Mouse (Mus musculus) hindbrain, postnatal 0 days (tissue): Measurements from ENCODE around the gene Syna. TPM values are rescaled to one million over a fixed set of nuclear protein-coding genes. Genes with fewer than 3 reads are reported as not detected.

Source experiments
- ATAC-seq: fragments of 200-750 bp; cut with Nextera tagmentation; 2 replicates; pipeline ENCODE4 v1.8.0; 2017; ENCODE audit warnings: mild to moderate bottlenecking, moderate TSS enrichment, moderate library complexity
- DNase-seq: peaks from one replicate; pipeline ENCODE4 v3.0.0-alpha.2; 2015; ENCODE audit warnings: low spot score
- H3K27ac ChIP-seq: fragments of 300-500 bp; sonication (generic); 2 replicates; pipeline ENCODE4 v1.5.1; 2014; ENCODE audit warnings: mild to moderate bottlenecking
- H3K27me3 ChIP-seq: fragments of 300-500 bp; sonication (generic); 2 replicates; pipeline ENCODE4 v1.6.1; 2014; ENCODE audit warnings: low read length, mixed read lengths; ENCODE audit not compliant: insufficient read depth
- H3K36me3 ChIP-seq: fragments of 300-500 bp; sonication (generic); 2 replicates; pipeline ENCODE4 v1.6.1; 2014; ENCODE audit warnings: low read length, mixed read lengths; ENCODE audit not compliant: insufficient read depth
- H3K4me1 ChIP-seq: fragments of 300-500 bp; sonication (generic); 2 replicates; pipeline ENCODE4 v1.6.1; 2014; ENCODE audit warnings: antibody characterized with exemption, low read length, mixed read lengths; ENCODE audit not compliant: insufficient read depth
- H3K4me2 ChIP-seq: fragments of 300-500 bp; sonication (generic); 2 replicates; pipeline ENCODE4 v1.6.1; 2014; ENCODE audit warnings: low read depth, mild to moderate bottlenecking, low read length, moderate library complexity, mixed read lengths
- H3K4me3 ChIP-seq: fragments of 300-500 bp; sonication (generic); 2 replicates; pipeline ENCODE4 v1.5.1; 2014; ENCODE audit warnings: low read length
- H3K9ac ChIP-seq: fragments of 300-500 bp; sonication (generic); replicated peaks from 2 replicates; pipeline ENCODE4 v1.6.1; 2014; ENCODE audit warnings: mild to moderate bottlenecking, low read length, moderate library complexity, mixed read lengths
- H3K9me3 ChIP-seq: fragments of 300-500 bp; sonication (generic); 2 replicates; pipeline ENCODE4 v1.6.1; 2016; ENCODE audit warnings: low read length, mixed read lengths
- CTCF ChIP-seq: IDR thresholded peaks from 2 replicates; pipeline ENCODE4 v1.5.1; 2016; ENCODE audit warnings: antibody characterized with exemption, control low read depth, low read depth
- WGBS: fragments of 180-500 bp; shearing (Covaris S2); extraction: QIAGEN DNeasy Blood & Tissue Kit; methylation state at CpG from one replicate; pipeline ENCODE4 v1.1.7; 2014; 5-methylcytosine and 5-hydroxymethylcytosine counted together
- polyA plus RNA-seq: library from polyadenylated mRNA; unstranded; fragments of >200 nt; fragmentation: Nextera tagmentation; extraction: Ambion mirVana; gene quantifications from 2 replicates; pipeline ENCODE4 v1.2.1, GENCODE M21; 2015
- total RNA-seq: library from RNA; depleted of rRNA; stranded (reverse); fragments of >200 nt; gene quantifications from 2 replicates; pipeline ENCODE4 v1.2.3, GENCODE M21; 2014

Syna gene
- total and polyA plus RNA-seq, 2 experiments from 2014 or later: 0.81 TPM; not detected in 1

DNA sequence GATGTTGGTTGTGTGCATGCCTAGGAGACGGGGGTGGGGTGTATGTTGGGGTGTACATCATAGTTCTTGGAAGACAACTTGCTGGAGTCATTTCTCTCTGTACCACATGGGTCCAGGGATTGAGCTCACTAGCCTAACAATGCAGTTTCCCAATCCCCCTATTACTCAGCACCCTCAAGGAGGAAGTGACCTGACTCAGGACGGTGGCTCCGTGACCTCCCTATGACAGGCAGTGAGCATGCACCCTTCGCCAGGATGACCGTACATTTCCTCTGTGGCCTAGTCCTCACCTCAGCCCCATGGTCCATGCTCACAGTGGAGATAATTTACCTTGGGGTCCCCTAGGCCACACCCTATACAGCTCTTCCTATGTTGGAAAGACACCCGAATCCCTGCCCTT lies 27.6 kb downstream of the Syna start:
- no peaks in the 10 kb centered on the region for H3K27me3 ChIP-seq
- no peak overlapping the region for H3K4me3 ChIP-seq
- no peaks in the 10 kb centered on the region for H3K9me3 ChIP-seq
- H3K27ac ChIP-seq: no peak overlapping the region
- WGBS: 93% methylated on average over 6 of the region's 6 CpGs
- ATAC-seq: no peak
- no peak for DNase-seq
- no peak overlapping the region for H3K9ac ChIP-seq
- H3K4me1 ChIP-seq: no peaks in the 10 kb centered on the region; the same call in 1 of the 2 replicates
- no peak overlapping the region for H3K4me2 ChIP-seq
- H3K36me3 ChIP-seq: peaks cover 30% of the 10 kb centered on the region; the same call in 1 of the 2 replicates
- no peak for TF ChIP-seq CTCF

GRCm38 (mm10) chr5:134531585-134531984 lies 28.4 kb downstream of the Syna start:
- no peak overlapping the region for H3K4me2 ChIP-seq
- no peaks in the 10 kb centered on the region for H3K27me3 ChIP-seq
- 54% methylated on average over 9 of the region's 9 CpGs for WGBS
- peak overlapping the region; percentile 75 for H3K27ac ChIP-seq
- H3K4me3 ChIP-seq: no peak overlapping the region
- H3K4me1 ChIP-seq: no peaks in the 10 kb centered on the region; the same call in 1 of the 2 replicates
- peaks cover 30% of the 10 kb centered on the region; the same call in 1 of the 2 replicates for H3K36me3 ChIP-seq
- peak; percentile 82 for DNase-seq
- no peak overlapping the region for H3K9ac ChIP-seq
- H3K9me3 ChIP-seq: no peaks in the 10 kb centered on the region
- ATAC-seq: peak; percentile 75
- peak; percentile 20; the same call in 1 of the 2 replicates for TF ChIP-seq CTCF

DNA sequence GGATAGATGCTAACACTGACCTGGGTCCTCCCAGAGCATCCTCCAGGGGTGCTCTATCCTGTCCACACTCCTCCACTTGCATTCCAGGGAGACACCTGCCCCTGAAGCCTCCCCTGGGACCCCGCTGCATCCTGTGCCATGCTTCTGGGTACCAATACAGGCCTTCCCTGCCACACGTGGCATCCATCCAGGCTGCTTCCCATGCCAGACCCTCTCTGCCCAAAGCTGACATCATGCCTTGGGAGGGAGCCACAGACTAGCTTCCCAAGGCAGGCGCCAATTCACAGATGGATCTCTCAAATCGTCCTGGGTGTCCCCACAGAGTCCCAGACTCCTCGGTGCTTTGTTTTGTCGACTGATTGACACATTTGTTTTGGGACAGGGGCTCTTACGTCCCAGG lies 29.1 kb downstream of the Syna start:
- peaks cover 30% of the 10 kb centered on the region; the same call in 1 of the 2 replicates for H3K36me3 ChIP-seq
- no peak overlapping the region for H3K9ac ChIP-seq
- H3K9me3 ChIP-seq: no peaks in the 10 kb centered on the region
- ATAC-seq (peak; percentile 87), DNase-seq (peak; percentile 93)
- peak overlapping the region; percentile 75 for H3K27ac ChIP-seq
- H3K4me1 ChIP-seq: no peaks in the 10 kb centered on the region; the same call in 1 of the 2 replicates
- no peak overlapping the region for H3K4me2 ChIP-seq
- no peak overlapping the region for H3K4me3 ChIP-seq
- 38% methylated on average over 7 of the region's 7 CpGs for WGBS
- no peaks in the 10 kb centered on the region for H3K27me3 ChIP-seq
- no peak; the same call in 1 of the 2 replicates for TF ChIP-seq CTCF

- Histone ChIP-seq H3K36me3 (peaks cover 12% of the 10 kb centered on the region; the same call in 1 of the 2 replicates), H3K9me3 (no peaks in the 10 kb centered on the region), H3K27ac (peak overlapping the region; percentile 64), H3K4me3 (no peak overlapping the region), H3K4me1 (no peaks in the 10 kb centered on the region; the same call in 1 of the 2 replicates), H3K27me3 (no peaks in the 10 kb centered on the region), H3K9ac (0 out of 2 replicates have a peak overlapping the region, but pooled peaks have one; percentile 9), H3K4me2 (no peak overlapping the region)
- ATAC-seq (no peak), DNase-seq (no peak)
- TF ChIP-seq CTCF: no peak
- 26% methylated on average over 9 of the region's 9 CpGs for WGBS
These were observed 31.5 kb downstream of the Syna start for GRCm38 (mm10) chr5:134528488-134528887.

- DNase-seq: no peak
- Histone ChIP-seq H3K4me1 (no peaks in the 10 kb centered on the region; the same call in 1 of the 2 replicates), H3K36me3 (peaks cover 7% of the 10 kb centered on the region; the same call in 1 of the 2 replicates), H3K4me3 (no peak overlapping the region), H3K27me3 (no peaks in the 10 kb centered on the region), H3K27ac (no peak overlapping the region), H3K4me2 (no peak overlapping the region), H3K9me3 (no peaks in the 10 kb centered on the region), H3K9ac (no peak overlapping the region)
- ATAC-seq: no peak
- 91% methylated on average over 15 of the region's 15 CpGs for WGBS
- peak; percentile 47 for TF ChIP-seq CTCF
These were observed 33.8 kb downstream of the Syna start for GRCm38 (mm10) chr5:134525971-134526711.

GRCm38 (mm10) chr5:134523728-134524127 lies 36.2 kb downstream of the Syna start:
- Histone ChIP-seq H3K27me3 (no peaks in the 10 kb centered on the region), H3K4me3 (no peak overlapping the region), H3K27ac (no peak overlapping the region), H3K9ac (no peak overlapping the region), H3K36me3 (peaks cover 19% of the 10 kb centered on the region), H3K4me2 (no peak overlapping the region), H3K9me3 (no peaks in the 10 kb centered on the region), H3K4me1 (no peaks in the 10 kb centered on the region; the same call in 1 of the 2 replicates)
- DNase-seq (no peak), ATAC-seq (no peak)
- TF ChIP-seq CTCF: no peak
- whole genome bisulfite sequencing: 90% methylated on average over 5 of the region's 5 CpGs

- no peak for DNase-seq
- no peak for TF ChIP-seq CTCF
- Histone ChIP-seq H3K4me3 (no peak overlapping the region), H3K36me3 (peaks cover 26% of the 10 kb centered on the region), H3K9ac (no peak overlapping the region), H3K4me2 (no peak overlapping the region), H3K27me3 (no peaks in the 10 kb centered on the region), H3K27ac (no peak overlapping the region), H3K9me3 (no peaks in the 10 kb centered on the region), H3K4me1 (no peaks in the 10 kb centered on the region)
- 94% methylated on average over 26 of the region's 26 CpGs for WGBS
- ATAC-seq: peak; percentile 28; the same call in 1 of the 2 replicates
These were observed 37.4 kb downstream of the Syna start for GRCm38 (mm10) chr5:134522524-134522923.
